Mouse (Mus musculus): Measurements from ENCODE around the gene Drd2.

- TF ChIP-seq CTCF (IDR thresholded peaks at IDR 0.05; ENCODE audit: low read depth) (no peak), EP300 (optimal IDR thresholded peaks at IDR 0.05) (no peak)
These were observed 44.4 kb downstream of the Drd2 start for GRCm38 (mm10) chr9:49384855-49385254.

Measured in stomach, postnatal 0 days (tissue).